Mouse (Mus musculus): ENCODE data around the gene Prlh. TPM values are rescaled to one million over a fixed set of nuclear protein-coding genes. Genes with fewer than 3 reads are reported as not detected.

The Prlh gene
- total RNA-seq, 1 experiment from 2014 or later = not detected

DNA sequence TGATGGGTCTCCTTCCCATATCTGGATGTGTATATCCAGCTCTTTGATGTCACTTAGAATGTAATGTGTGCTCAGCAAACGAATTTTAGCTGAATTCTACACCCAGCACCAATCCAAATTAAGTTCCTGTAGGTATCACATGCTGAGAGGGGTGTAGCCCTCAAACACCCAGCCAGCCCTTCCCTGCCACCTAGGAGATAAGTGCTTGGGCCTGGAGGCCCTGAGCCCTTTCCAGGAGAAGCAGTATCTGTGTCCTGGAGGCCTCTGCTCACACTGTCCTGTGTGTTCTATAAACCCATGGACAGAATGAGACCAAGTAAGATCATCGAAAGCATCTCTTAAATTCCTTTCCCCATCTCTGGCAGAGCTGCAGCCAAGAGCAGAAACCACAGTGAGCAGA is 5.7 kb upstream of the Prlh start:
- no peak for ATAC-seq (ENCODE audit: extremely low read depth, insufficient number of reproducible peaks, low FRiP score, poor library complexity, severe bottlenecking)

DNA sequence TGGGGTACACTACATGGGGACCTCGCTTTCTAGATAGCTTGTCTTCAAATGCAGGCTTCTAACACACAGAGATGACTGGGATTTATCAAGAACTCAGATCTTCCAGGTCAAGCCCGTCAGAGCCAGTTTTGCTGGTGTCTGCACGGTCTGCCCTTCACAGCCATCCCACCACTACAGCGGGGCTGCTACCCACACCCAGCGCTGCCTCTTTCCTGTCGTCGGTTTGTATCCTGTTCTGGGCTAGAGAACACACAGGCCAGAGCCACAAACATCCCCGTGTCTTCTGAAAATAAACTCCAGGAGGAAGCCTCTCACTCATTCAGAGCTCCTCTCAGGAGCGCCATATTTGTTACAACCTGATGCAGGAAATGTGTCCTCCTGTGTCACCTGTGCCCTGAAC is 3.6 kb upstream of the Prlh start:
- ATAC-seq (ENCODE audit: extremely low read depth, insufficient number of reproducible peaks, low FRiP score, poor library complexity, severe bottlenecking) = no peak

DNA sequence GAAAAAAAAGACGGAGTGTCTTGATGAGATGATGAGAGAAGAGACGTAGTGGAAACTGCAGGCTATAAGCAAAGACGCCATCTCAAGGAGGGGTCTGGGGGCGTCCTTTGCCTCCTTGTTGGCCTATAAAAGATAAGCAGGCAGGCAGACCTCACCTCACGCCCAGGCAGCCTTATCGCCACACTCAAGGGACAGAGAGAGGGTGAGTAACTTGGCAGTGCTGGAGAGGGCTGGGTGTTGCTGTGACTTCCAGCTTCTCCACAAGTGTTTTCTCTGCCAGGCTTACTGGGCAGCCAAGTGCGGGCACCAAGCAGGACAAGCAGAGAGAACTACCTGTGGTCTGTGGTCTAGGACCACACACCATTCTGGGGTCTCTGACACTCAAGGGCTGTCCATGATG is 1.2 kb upstream of the Prlh start:
- ATAC-seq (ENCODE audit: extremely low read depth, insufficient number of reproducible peaks, low FRiP score, poor library complexity, severe bottlenecking) = no peak

DNA sequence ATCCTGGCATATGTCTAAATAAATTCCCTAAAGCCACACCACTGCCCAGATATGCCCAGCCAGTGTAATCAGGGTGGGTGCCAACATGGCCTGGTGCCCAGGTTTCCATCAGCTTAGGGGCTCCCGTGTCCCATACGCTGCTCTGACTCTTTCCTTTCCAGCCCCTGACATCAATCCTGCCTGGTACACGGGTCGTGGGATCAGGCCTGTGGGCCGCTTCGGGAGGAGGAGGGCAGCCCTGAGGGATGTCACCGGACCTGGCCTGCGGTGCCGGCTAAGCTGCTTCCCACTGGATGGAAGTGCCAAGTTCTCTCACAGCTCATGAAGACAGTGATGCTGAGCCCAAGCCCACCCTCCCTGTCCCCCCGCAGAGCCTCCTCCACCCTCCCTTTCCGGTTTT is 780 bp downstream of the Prlh start:
- ATAC-seq (ENCODE audit: extremely low read depth, insufficient number of reproducible peaks, low FRiP score, poor library complexity, severe bottlenecking) = no peak

DNA sequence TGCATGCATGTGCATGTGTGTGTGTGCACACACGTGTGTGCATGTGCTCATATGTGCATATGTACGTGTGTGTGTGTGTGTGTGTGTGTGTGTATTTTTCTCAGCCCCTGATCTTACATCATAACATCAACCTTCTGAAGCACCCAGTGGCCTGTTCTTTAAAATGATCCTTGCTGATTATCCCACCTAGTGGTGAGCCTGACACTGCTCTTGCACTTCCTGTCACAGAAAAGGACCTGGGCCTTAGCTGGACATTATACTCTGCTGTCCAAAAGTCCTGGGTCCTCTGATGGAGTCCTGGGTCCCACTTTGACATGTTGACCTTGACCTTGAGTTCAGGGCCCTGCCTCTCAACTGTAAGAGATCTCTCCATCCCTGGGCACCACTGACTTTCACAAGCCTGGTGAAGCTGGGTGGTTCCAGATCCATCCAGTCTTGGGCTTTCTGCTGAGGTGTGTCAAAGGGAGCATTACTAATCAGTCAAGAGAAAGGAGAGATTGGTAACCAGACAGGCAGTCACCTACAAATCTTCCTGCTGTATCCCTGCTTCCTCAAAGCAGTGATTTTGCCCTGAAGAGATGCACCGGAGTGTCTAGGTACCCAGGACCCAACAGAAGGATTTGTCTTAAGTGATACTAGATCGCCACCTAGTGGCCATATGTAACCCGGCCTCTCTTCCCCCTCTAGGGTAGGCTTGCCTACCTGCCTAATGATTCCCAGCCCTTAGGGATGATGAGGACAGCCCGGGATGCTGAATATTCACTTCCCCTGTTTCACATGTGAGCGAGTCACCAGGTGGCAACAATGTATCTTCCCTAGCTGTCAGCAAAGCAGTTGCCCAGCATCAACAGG is 3.6 kb downstream of the Prlh start:
- ATAC-seq (ENCODE audit: extremely low read depth, insufficient number of reproducible peaks, low FRiP score, poor library complexity, severe bottlenecking) = no peak

DNA sequence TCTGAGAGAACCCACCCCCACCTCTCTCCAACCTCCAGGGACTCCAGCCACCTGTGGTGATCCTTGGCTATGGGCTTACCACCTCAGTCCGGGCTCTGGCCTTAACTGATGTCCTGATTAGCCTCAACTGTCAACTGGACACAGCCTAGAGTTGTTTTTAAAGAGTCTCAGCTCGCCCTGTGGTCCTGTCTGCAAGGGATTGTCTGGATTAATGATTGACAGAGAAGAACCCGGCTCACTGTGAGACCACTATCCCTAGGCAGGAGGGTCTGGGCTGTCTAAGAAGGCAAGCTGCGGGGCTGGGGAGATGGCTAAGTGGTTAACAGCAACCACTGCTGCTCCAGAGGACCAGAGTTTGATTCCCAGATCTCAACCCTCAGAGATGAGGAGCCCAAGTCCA is 9.6 kb downstream of the Prlh start:
- ATAC-seq (ENCODE audit: extremely low read depth, insufficient number of reproducible peaks, low FRiP score, poor library complexity, severe bottlenecking) = no peak

DNA sequence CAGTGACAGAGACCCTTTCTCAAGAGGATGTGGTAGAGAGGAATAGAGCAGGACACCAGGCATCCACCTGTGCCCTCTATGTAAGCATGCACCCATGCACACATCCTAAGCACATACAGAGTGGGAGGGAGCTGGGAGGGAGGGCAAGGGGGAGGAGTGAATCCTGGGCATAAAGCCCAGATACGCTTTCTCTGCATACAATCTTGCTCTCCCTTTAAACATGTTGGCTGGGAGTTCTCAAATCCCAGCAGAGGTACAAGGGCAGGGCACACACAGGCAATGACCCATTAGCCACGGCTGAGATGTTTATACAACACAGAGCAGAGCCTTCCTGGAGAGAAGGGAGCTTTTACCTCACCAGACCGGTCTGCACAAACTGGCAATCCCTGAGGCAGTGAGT is 10.1 kb downstream of the Prlh start:
- no peak for ATAC-seq (ENCODE audit: extremely low read depth, insufficient number of reproducible peaks, low FRiP score, poor library complexity, severe bottlenecking)

DNA sequence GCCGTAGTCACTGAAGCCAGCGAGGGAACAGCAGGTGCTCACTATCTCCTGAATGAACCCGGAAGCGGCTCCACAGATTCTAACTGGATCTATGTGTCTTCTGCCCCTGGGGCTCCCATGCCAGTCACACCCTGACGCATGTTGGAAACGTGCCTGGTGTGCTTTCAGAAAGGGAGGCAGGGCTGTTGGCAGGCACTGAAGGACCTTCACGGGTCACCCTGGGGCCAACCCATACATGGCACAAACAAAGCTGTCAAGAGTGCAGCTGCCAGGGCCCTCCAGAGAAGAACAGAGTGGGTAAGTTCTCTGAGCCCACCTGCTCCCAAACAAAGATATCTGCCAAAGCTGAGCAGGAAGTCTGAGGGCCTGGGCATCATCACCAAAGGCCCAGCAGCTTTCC is 14.7 kb downstream of the Prlh start:
- ATAC-seq (ENCODE audit: extremely low read depth, insufficient number of reproducible peaks, low FRiP score, poor library complexity, severe bottlenecking) = no peak

DNA sequence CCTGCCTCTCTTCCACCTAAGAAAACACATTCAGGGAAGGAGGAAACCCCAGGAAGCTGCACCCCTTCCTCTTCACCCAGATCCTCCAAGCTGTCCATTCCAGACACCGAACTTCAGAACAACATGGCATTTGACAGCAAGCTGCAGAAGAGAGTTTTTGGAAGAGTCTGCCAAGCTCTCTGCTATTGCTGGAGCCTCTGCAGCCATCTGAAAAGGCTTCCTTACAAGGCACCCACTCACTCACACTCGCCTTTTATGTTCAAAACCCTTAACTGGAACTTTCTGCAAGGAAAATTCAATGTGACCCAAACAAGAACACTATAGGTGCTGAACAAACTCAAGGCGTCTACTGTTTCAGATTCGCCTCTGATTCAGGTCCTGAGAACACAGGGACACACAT is 15.7 kb downstream of the Prlh start:
- ATAC-seq (ENCODE audit: extremely low read depth, insufficient number of reproducible peaks, low FRiP score, poor library complexity, severe bottlenecking) = no peak

DNA sequence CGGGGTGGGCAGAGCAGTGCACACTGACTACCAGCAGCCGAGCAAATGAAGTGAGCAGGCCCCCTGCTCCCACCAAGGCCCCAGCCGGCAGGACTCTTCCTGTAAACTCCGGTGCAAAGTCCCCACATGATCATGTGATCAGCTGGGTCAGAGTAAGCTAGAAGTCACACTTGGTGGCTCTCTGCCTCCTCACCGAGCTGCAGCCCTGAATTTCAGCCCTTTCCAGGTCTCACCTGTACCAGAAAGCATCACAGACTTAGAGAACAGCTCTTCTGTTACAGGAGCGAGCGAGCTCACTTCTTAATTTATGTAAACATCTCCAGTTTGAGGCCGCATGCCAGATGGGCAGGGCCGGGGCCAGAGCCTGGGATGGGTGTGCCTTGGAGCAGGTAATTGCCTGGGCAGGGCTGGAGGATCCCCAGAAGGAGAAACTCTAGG is 16.5 kb downstream of the Prlh start, which contains the start of gene Rab17:
Gene Rab17 (minus strand): TSS at position 315 of the 438 bp plus-strand sequence.
- no peak for ATAC-seq (ENCODE audit: extremely low read depth, insufficient number of reproducible peaks, low FRiP score, poor library complexity, severe bottlenecking)

DNA sequence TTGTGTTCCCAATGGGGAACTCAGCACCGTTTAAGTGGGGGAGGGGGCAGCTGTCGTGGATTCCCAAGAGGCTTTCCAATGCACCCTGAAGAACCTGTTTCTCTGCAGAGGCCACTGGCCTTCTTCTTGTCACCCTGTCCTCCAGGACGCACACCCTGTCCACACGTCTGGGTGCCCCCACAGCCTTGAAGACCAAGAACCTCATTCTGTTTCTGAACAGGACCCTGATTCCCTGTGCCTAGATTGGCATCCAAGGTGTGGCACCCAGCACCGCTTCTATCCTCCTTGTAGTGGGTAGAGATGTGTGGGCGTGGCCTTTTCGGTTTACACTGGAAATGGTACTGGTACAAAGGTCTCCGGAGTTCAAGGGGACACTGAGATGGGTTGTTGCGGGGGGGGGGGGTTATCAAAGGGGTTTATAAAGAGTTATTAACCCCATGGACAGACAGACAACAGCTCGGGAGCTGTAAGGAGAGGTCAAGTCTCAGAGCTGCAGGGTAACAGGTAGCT is 17.0 kb downstream of the Prlh start:
- no peak for ATAC-seq (ENCODE audit: extremely low read depth, insufficient number of reproducible peaks, low FRiP score, poor library complexity, severe bottlenecking)

DNA sequence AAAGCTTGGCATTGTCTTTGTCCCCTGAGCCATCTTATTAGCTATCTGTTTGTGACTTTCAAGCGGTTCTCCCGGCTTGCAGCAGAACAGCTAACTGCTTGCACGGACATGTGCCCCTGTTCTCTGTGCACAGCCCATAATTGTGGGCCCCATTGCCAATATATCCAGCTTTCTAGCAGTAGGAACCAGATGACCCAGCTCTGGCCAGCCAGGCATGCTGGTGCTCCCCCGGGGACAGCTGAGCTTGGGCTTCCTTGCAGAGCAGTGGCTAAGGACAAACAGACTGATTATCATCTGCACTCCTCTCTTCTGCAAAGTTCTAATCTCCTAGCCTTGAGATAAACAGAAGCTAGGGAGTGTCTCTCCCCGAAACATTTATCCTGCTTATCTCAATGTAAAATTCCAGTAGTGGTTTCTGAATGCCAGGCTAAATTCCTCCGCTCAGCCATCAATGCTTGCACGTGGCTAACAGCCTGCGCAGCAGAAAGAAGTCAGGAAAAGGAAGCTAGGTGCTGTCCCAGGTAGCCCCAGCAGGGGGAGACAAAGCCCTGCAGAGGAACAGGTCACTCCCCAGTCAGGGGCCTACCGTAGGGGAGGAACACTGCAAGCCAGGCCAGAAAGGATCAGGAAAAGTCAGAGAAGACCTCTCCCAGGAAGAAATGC is 20.1 kb downstream of the Prlh start:
- ATAC-seq (ENCODE audit: extremely low read depth, insufficient number of reproducible peaks, low FRiP score, poor library complexity, severe bottlenecking) = peak; percentile 62; the same call in 1 of the 2 replicates

DNA sequence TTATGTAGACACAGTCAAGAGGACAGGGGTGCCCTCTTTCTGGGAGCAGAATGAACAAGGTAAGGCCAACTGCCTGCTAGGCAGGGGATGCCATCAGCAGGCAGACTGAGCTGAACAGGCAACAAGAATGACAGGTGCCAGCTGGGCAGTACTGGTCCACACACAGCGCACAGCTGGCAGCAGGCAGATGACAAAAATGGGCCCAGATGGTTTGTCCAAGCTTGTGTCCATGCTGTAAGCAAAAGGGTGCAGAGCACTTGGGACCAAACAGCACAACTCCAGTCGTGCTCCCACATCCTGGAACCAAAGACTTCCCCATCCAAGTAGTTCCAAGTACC is 20.6 kb downstream of the Prlh start:
- no peak for ATAC-seq (ENCODE audit: extremely low read depth, insufficient number of reproducible peaks, low FRiP score, poor library complexity, severe bottlenecking)

DNA sequence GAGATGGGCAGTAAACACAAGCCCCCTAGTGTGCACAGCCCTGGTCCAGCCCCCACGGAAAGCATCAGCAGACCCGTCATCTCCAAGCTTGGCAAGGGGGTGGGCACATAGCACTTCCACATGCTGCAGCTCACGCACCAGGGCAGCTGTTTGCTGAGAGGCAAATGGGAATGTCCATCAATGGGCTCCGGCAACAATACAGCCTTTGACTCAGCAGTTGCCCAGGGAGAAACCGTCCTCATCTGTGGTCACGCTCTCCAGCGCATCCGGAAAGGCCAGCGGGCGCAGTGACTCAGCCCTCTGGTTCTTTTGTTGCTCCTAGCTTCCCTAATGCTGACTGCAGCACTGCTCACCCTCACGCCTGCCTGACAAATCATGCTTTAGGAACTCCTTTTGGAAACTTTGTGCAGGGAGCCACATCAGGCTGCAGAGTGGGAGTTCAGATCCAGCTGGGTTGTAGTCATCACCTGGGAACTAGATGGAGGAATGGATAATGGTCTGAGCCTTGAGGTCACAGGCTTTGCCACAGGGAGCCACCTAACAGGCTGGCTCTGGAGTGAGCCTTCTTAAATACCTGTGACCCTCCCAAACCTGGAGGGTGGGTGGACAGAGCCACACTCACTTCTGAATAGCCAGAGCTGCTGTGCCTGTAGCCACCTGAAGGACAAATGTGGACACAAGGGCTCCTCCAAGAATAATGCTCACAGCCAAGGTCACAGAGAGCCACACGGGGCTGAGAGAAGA is 22.2 kb downstream of the Prlh start:
- peak; percentile 39 for ATAC-seq (ENCODE audit: extremely low read depth, insufficient number of reproducible peaks, low FRiP score, poor library complexity, severe bottlenecking)

DNA sequence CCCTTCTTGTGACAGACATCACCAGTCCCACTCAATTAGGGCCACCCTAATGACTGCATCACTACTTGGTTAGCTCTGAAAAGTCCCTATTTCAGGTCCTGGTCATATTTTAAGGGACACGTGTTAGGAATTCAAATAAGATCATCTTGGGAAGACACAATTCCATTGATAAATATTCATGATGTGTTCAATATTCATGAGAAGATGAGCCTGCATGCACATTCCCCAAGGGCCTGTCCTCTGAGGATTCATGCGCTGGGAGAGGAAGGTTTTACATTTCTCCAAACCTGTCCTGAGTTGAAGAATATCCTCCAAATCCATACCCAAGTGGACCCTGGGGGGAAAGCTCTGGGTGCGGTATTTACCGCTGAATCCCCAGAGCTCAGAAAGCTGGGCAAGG is 23.1 kb downstream of the Prlh start:
- ATAC-seq (ENCODE audit: extremely low read depth, insufficient number of reproducible peaks, low FRiP score, poor library complexity, severe bottlenecking) = no peak

DNA sequence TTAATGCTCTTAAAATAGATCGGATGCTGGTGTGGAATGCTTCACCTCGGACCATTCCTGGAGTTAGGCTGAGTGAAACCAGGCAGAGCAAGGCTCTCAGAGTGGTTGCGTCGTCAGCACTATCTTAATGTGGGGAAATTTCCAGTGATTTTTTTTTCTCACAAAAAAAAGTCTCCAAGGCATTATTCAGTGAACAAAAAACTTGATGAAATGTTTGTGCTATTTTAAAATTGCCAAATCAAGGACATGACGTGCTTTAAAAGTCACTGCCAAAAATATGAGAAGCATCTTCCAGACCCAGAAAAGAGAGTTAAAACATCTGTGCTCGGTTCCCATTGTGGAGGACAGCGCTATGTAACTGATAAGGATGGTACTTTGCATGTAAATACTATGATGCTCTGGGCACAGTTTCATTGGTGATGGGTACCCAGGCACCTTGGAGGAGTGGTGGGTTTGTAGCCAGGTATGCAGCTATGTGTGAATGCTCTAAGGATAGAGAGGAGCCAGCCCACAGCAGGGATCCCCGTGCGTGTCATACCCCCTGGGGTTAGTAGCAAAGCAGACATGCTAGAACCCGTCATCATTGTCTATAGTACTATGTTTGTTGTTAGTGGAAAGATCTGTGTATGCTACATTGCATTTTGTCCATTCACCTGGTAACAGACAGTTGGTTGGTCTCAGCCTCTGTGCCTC is 27.9 kb downstream of the Prlh start:
- no peak for ATAC-seq (ENCODE audit: extremely low read depth, insufficient number of reproducible peaks, low FRiP score, poor library complexity, severe bottlenecking)

DNA sequence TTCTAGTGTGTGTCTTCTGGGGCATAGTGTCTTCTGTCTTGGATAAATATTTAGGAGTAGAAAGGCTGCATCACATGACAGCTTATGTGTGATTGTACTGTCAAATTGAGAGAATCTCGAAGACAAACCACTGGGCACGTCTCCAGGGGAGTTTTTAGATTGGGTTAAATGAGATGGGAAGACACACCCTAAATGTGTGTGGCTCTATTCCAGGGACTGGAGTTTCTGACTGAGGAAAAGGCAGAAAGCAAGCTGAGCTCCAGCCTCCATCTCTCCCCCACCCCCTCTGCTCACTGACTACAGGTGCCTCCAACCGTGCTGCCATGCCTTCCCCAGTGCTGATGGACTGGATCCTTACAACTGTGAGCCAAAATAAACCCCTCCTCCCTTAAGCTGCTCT is 28.4 kb downstream of the Prlh start:
- ATAC-seq (ENCODE audit: extremely low read depth, insufficient number of reproducible peaks, low FRiP score, poor library complexity, severe bottlenecking) = no peak

DNA sequence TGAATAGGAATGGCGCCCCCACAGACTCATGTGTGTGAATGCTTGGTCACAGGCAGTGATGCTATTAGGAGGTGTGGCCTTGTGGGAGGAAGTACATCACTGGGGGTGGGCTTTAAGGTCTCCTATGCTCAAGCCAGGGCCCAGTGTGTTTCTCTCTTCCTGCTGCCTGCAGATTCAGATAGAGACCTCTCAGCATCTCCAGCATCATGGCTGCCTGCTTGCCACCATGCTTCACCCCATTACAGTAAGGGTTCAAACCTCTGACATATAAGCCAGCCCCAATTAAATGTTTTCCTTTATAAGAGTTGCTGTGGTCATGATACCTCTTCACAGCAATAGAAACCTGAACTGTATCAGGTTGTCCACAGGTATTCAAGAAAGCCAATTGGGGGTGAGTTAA is 43.0 kb downstream of the Prlh start:
- ATAC-seq (ENCODE audit: extremely low read depth, insufficient number of reproducible peaks, low FRiP score, poor library complexity, severe bottlenecking) = no peak

DNA sequence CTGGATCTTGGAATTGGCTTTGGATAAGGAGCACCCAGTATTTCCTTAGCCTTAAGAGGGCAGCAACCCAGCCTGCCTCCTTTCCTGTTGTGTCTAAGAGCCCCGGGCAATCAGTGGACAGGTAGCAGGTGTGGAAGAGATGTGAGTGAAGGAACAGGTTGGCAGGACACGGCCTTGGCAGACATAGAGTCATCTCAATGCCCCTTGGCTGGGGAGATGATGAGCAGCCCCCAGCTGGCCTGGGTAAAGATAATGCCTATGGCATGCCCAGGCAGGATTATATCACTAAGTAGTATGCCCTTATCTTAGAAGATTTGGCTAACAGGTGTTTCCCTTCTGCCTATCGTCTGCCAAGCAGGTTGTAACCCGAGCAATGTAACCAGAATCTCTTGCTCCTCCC is 44.2 kb downstream of the Prlh start:
- ATAC-seq (ENCODE audit: extremely low read depth, insufficient number of reproducible peaks, low FRiP score, poor library complexity, severe bottlenecking) = no peak
